9 mouse cellular contexts compared by ENCODE assay signal in the genomic region with DNA sequence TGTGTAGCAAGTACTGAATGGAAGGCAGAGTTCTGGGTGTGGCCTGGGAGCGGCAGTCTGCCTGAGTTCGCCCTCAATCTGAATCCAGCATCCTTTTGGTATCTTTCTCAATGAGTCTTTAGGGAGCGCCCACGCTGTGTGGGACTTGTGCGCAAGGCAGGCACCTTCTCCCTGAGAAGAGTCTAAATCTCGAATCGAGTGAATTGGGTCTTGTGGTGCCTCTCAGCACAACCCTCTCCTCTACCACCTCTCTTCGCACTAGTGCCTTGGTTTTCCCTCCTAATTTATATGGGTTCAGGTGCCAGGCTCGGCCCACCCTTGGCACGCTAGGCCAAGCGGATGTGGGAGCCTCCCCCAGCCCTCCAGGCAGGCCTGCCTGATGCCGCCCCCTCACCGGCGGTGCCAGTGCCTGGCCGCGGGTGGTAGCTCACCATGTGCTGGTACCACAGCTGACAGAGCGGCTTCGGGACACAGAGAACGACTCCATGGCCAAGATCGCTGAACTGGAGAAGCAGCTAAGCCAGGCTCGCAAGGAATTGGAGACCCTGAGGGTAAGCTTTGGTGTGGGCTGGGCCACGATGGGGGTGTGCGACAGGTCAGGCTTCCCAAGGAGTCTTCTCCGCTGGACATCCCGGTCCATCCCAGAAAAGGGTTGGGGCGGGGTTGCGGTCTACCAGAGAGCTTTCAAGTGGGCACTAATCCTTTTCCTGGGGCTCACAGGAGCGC. TPM values are rescaled to one million over a fixed set of nuclear protein-coding genes. Genes with fewer than 3 reads are reported as not detected.
DNase-seq lines count a peak whose midpoint lies in the region; ATAC-seq lines count a peak whose summit lies in the region.
"Had no signal": no experiment of that assay in that cellular context is flagged by ENCODE, and none has a peak within 500 bp of the region (broad histone marks: within the 10 kb centered on the region; RNA-seq: fewer than 3 reads in every experiment).

No protein-coding gene starts in this region.

- no peaks in the 10 kb centered on the region for H3K36me3 ChIP-seq in lung, embryonic 15.5 days
- H3K36me3 ChIP-seq in embryonic facial prominence, embryonic 13.5 days: no peaks in the 10 kb centered on the region
- H3K36me3 ChIP-seq in intestine, embryonic 15.5 days: no peaks in the 10 kb centered on the region
- no peaks in the 10 kb centered on the region; the same call in 1 of the 2 replicates for H3K36me3 ChIP-seq in midbrain, embryonic 16.5 days (ENCODE audit: control insufficient read depth, insufficient read depth, low read length)

- peaks cover 79% of the 10 kb centered on the region for H3K27me3 ChIP-seq in lung, embryonic 15.5 days
- H3K27me3 ChIP-seq in embryonic facial prominence, embryonic 13.5 days: peaks cover 82% of the 10 kb centered on the region
- H3K27me3 ChIP-seq in intestine, embryonic 15.5 days (replicated peaks): peaks cover 60% of the 10 kb centered on the region
- H3K27me3 ChIP-seq in midbrain, embryonic 16.5 days (ENCODE audit: control insufficient read depth, insufficient read depth, low read depth, low read length): peaks cover 55% of the 10 kb centered on the region

- H3K4me2 ChIP-seq in lung, embryonic 15.5 days: peak overlapping the region; percentile 49
- peak overlapping the region; percentile 60 for H3K4me2 ChIP-seq in embryonic facial prominence, embryonic 13.5 days
- H3K4me2 ChIP-seq in intestine, embryonic 15.5 days (replicated peaks): peak overlapping the region; percentile 57
- H3K4me2 ChIP-seq in midbrain, embryonic 16.5 days (ENCODE audit: low read length): peak overlapping the region; percentile 52

- no peak for ATAC-seq in lung, embryonic 15.5 days (ENCODE audit: borderline replicate concordance, extremely low read depth, low FRiP score, low TSS enrichment)
- no peak for ATAC-seq in embryonic facial prominence, embryonic 13.5 days (ENCODE audit: insufficient number of reproducible peaks, insufficient read depth, low FRiP score, low TSS enrichment, low read depth)
- ATAC-seq in intestine, embryonic 15.5 days: no peak
- ATAC-seq in midbrain, embryonic 16.5 days: no peak

- 19% methylated on average over 28 of the region's 28 CpGs for WGBS in lung, embryonic 15.5 days
- WGBS in embryonic facial prominence, embryonic 13.5 days: 16% methylated on average over 28 of the region's 28 CpGs
- WGBS in intestine, embryonic 15.5 days: 25% methylated on average over 28 of the region's 28 CpGs
- WGBS in midbrain, embryonic 16.5 days: 18% methylated on average over 28 of the region's 28 CpGs

- DNase-seq in lung, postnatal 10 days: no peak
- no peak for DNase-seq in Muller cell, postnatal 12 days (ENCODE audit: inconsistent ontology term)
- no peak for DNase-seq in adrenal gland, postnatal 25 days
- DNase-seq in adrenal gland, postnatal 14 days: no peak

- no peak overlapping the region for H3K9ac ChIP-seq in lung, embryonic 15.5 days
- peak overlapping the region; percentile 51; the same call in 1 of the 2 replicates for H3K9ac ChIP-seq in embryonic facial prominence, embryonic 13.5 days
- H3K9ac ChIP-seq in intestine, embryonic 15.5 days: no peak overlapping the region
- H3K9ac ChIP-seq in midbrain, embryonic 16.5 days (ENCODE audit: low read depth, low read length): peak overlapping the region; percentile 56

- peak overlapping the region; percentile 23 for H3K4me3 ChIP-seq in lung, embryonic 15.5 days
- peak overlapping the region; percentile 35 for H3K4me3 ChIP-seq in embryonic facial prominence, embryonic 13.5 days
- H3K4me3 ChIP-seq in intestine, embryonic 15.5 days (replicated peaks): peak overlapping the region; percentile 19; the same call in 1 of the 2 replicates
- peak overlapping the region; percentile 28 for H3K4me3 ChIP-seq in midbrain, embryonic 16.5 days (ENCODE audit: low read depth, low read length)

- H3K4me1 ChIP-seq in lung, embryonic 15.5 days: peaks cover 6% of the 10 kb centered on the region; the same call in 1 of the 2 replicates
- H3K4me1 ChIP-seq in embryonic facial prominence, embryonic 13.5 days: peaks cover 19% of the 10 kb centered on the region
- H3K4me1 ChIP-seq in intestine, embryonic 15.5 days (replicated peaks): 0 out of 2 replicates have a peak, but pooled peaks cover 3% of the 10 kb centered on the region
- H3K4me1 ChIP-seq in midbrain, embryonic 16.5 days (ENCODE audit: control insufficient read depth, insufficient read depth, low read length): peaks cover 6% of the 10 kb centered on the region; the same call in 1 of the 2 replicates

- H3K9me3 ChIP-seq in lung, embryonic 15.5 days: no peaks in the 10 kb centered on the region
- H3K9me3 ChIP-seq in embryonic facial prominence, embryonic 13.5 days: no peaks in the 10 kb centered on the region
- no peaks in the 10 kb centered on the region for H3K9me3 ChIP-seq in intestine, embryonic 15.5 days
- H3K9me3 ChIP-seq in midbrain, embryonic 16.5 days (replicated peaks; ENCODE audit: control insufficient read depth, low read length, poor library complexity, severe bottlenecking): no peaks in the 10 kb centered on the region

- H3K27ac ChIP-seq in lung, embryonic 15.5 days: no peak overlapping the region
- H3K27ac ChIP-seq in embryonic facial prominence, embryonic 13.5 days: no peak overlapping the region
- H3K27ac ChIP-seq in intestine, embryonic 15.5 days: no peak overlapping the region
- H3K27ac ChIP-seq in midbrain, embryonic 16.5 days (ENCODE audit: low read length): no peak overlapping the region

RNA-seq across cellular contexts. Expression of a gene that starts 16.0 kb away (rescaled TPM):
- polyA plus RNA-seq in lung, embryonic 15.5 days (2015; fragmentation: Nextera tagmentation; extraction: Ambion mirVana): 0.87 and 1.1 TPM in 2 replicates
- 1.4 and 2.2 TPM in 2 replicates for polyA plus RNA-seq in embryonic facial prominence, embryonic 13.5 days (2015; fragmentation: Nextera tagmentation; extraction: Ambion mirVana)
- polyA plus RNA-seq in intestine, embryonic 15.5 days (2015; fragmentation: Nextera tagmentation; extraction: Ambion mirVana): 0.73 and 1.0 TPM in 2 replicates
- polyA plus RNA-seq in midbrain, embryonic 16.5 days (2015; fragmentation: Nextera tagmentation; extraction: Ambion mirVana): 2.3 and 3.1 TPM in 2 replicates
- total RNA-seq in adrenal gland, postnatal 25 days (2021): not detected in 2 replicates
- 0.45 and 0.93 TPM in 2 replicates for total RNA-seq in adrenal gland, postnatal 14 days (2021)
- polyA plus RNA-seq: spleen, adult 2 months had no signal

RNA-seq across cellular contexts. Expression of a gene that starts 21.5 kb away (rescaled TPM):
- polyA plus RNA-seq in lung, embryonic 15.5 days (2015; fragmentation: Nextera tagmentation; extraction: Ambion mirVana): 2.7 and 3.7 TPM in 2 replicates
- 1.7 and 2.4 TPM in 2 replicates for polyA plus RNA-seq in embryonic facial prominence, embryonic 13.5 days (2015; fragmentation: Nextera tagmentation; extraction: Ambion mirVana)
- polyA plus RNA-seq in intestine, embryonic 15.5 days (2015; fragmentation: Nextera tagmentation; extraction: Ambion mirVana): 2.0 and 2.2 TPM in 2 replicates
- polyA plus RNA-seq in midbrain, embryonic 16.5 days (2015; fragmentation: Nextera tagmentation; extraction: Ambion mirVana): 5.7 and 6.3 TPM in 2 replicates
- total RNA-seq in adrenal gland, postnatal 25 days (2021): 15.6 and 19.9 TPM in 2 replicates
- total RNA-seq in adrenal gland, postnatal 14 days (2021): 14.4 and 30.4 TPM in 2 replicates

RNA-seq across cellular contexts. Expression of a gene that starts 25.8 kb away (rescaled TPM):
- not detected in 2 replicates for polyA plus RNA-seq in lung, embryonic 15.5 days (2015; fragmentation: Nextera tagmentation; extraction: Ambion mirVana)
- not detected in 2 replicates for polyA plus RNA-seq in embryonic facial prominence, embryonic 13.5 days (2015; fragmentation: Nextera tagmentation; extraction: Ambion mirVana)
- polyA plus RNA-seq in intestine, embryonic 15.5 days (2015; fragmentation: Nextera tagmentation; extraction: Ambion mirVana): not detected in 2 replicates
- polyA plus RNA-seq in midbrain, embryonic 16.5 days (2015; fragmentation: Nextera tagmentation; extraction: Ambion mirVana): 1.2 and 1.3 TPM in 2 replicates
- not detected in 2 replicates for total RNA-seq in adrenal gland, postnatal 25 days (2021)
- total RNA-seq in adrenal gland, postnatal 14 days (2021): not detected in 2 replicates
- polyA plus RNA-seq: spleen, adult 2 months had no signal

Comparison
In these comparisons a context has a peak if more than half of its experiments do, and no peak if none do; other contexts are left out.
1. H3K9ac ChIP-seq: peak in embryonic facial prominence, embryonic 13.5 days (single experiment) and midbrain, embryonic 16.5 days (single experiment); none in lung, embryonic 15.5 days (single experiment) and intestine, embryonic 15.5 days (single experiment).
2. Peak in every context shown above with its lines, with median percentiles within 50 percentile points of each other: H3K4me2 ChIP-seq and H3K4me3 ChIP-seq.